Mouse (Mus musculus) ES-Bruce4 (cell line): ENCODE data around the gene Fam205c.

Experiments used
- CTCF ChIP-seq: IDR thresholded peaks from one replicate; pipeline ENCODE4 v1.8.1; 2011; ENCODE audit warnings: low read depth, low read length
- POLR2A ChIP-seq: IDR thresholded peaks from one replicate; pipeline ENCODE4 v1.8.1; 2011; ENCODE audit warnings: low read length; ENCODE audit not compliant: insufficient read depth

DNA sequence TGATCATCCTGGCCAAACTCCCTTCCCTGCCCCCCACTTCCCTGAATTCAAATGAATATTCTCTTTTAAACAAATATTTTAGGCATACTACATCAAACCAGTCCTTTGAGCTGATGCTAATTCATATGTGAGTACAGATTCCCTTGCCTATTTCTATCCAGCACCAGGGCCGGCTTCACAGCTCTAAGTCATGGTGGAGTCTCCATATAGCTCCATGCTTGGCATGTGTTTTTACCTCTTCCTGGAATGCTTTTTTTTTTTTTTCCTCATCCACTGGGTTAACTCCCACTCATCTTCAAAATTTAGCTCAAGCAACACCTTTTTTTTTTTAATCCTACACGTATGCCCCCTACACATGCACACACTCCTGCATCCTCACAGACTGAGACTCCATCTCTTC lies 47.5 kb upstream of the Fam205c start:
- no peak for TF ChIP-seq POLR2A
- no peak for TF ChIP-seq CTCF
